Mouse (Mus musculus) stomach, embryonic 16.5 days (tissue): ENCODE data around the gene Ptgdr. TPM values are rescaled to one million over a fixed set of nuclear protein-coding genes. Genes with fewer than 3 reads are reported as not detected.
"Not testable (repeated sequence)": the region's sequence is repeated elsewhere in the genome, so short reads cannot be mapped to it uniquely, and the experiment has no call there.

Experiments
- ATAC-seq: fragments of 200-750 bp; cut with Nextera tagmentation; 2 replicates; pipeline ENCODE4 v1.8.0; 2017; ENCODE audit warnings: moderate number of reproducible peaks, moderate TSS enrichment; ENCODE audit not compliant: insufficient read depth, low FRiP score
- H3K27ac ChIP-seq: fragments of 300-500 bp; sonication (generic); 2 replicates; pipeline ENCODE4 v1.5.1; 2014; ENCODE audit warnings: low read length
- H3K27me3 ChIP-seq: fragments of 300-500 bp; sonication (generic); 2 replicates; pipeline ENCODE4 v1.6.1; 2014; ENCODE audit warnings: low read length, control low read depth, mixed read lengths; ENCODE audit not compliant: control insufficient read depth, insufficient read depth
- H3K36me3 ChIP-seq: fragments of 300-500 bp; sonication (generic); 2 replicates; pipeline ENCODE4 v1.6.1; 2014; ENCODE audit warnings: low read length; ENCODE audit not compliant: control insufficient read depth, insufficient read depth
- H3K4me1 ChIP-seq: fragments of 300-500 bp; sonication (generic); 2 replicates; pipeline ENCODE4 v1.6.1; 2014; ENCODE audit warnings: low read length, control low read depth, mixed read lengths; ENCODE audit not compliant: control insufficient read depth, insufficient read depth
- H3K4me2 ChIP-seq: fragments of 300-500 bp; sonication (generic); 2 replicates; pipeline ENCODE4 v1.6.1; 2014; ENCODE audit warnings: low read depth, low read length, mixed read lengths
- H3K4me3 ChIP-seq: fragments of 300-500 bp; sonication (generic); replicated peaks from 2 replicates; pipeline ENCODE4 v1.5.1; 2014; ENCODE audit warnings: mild to moderate bottlenecking, low read length
- H3K9ac ChIP-seq: fragments of 300-500 bp; sonication (generic); 2 replicates; pipeline ENCODE4 v1.6.1; 2014; ENCODE audit warnings: low read length
- H3K9me3 ChIP-seq: fragments of 300-500 bp; sonication (generic); replicated peaks from 2 replicates; pipeline ENCODE4 v1.6.1; 2016; ENCODE audit warnings: low read length, control low read depth; ENCODE audit not compliant: control insufficient read depth
- WGBS: fragments of 180-500 bp; shearing (Covaris S2); extraction: QIAGEN DNeasy Blood & Tissue Kit; methylation state at CpG from one replicate; pipeline ENCODE4 v1.1.7; 2014; 5-methylcytosine and 5-hydroxymethylcytosine counted together
- polyA plus RNA-seq: library from polyadenylated mRNA; unstranded; fragments of >200 nt; fragmentation: Nextera tagmentation; extraction: Ambion mirVana; gene quantifications from 2 replicates; pipeline ENCODE4 v1.2.1, GENCODE M21; 2015

The Ptgdr gene
- 0.84 and 0.85 TPM in 2 replicates for polyA plus RNA-seq

- Histone ChIP-seq H3K27ac (no peak within 1 kb of the TSS), H3K9me3 (no peaks in the 10 kb centered on the region), H3K4me1 (no peaks in the 10 kb centered on the region; the same call in 1 of the 2 replicates), H3K36me3 (no peaks in the 10 kb centered on the region), H3K9ac (peak within 1 kb of the TSS; percentile 43; the same call in 1 of the 2 replicates), H3K4me3 (peak within 1 kb of the TSS; percentile 38), H3K27me3 (peaks cover 16% of the 10 kb centered on the region), H3K4me2 (peak within 1 kb of the TSS; percentile 60)
- no peak for ATAC-seq
- 2% methylated on average over 32 of the region's 32 CpGs for WGBS
These were observed at the start of gene Ptgdr for GRCm38 (mm10) chr14:44858868-44859613. Ptgdr (minus strand) TSS chr14:44859375.

- Histone ChIP-seq H3K4me2 (no peak overlapping the region), H3K4me1 (no peaks in the 10 kb centered on the region), H3K9me3 (no peaks in the 10 kb centered on the region), H3K27ac (no peak overlapping the region), H3K4me3 (no peak overlapping the region), H3K36me3 (no peaks in the 10 kb centered on the region), H3K9ac (no peak overlapping the region), H3K27me3 (no peaks in the 10 kb centered on the region)
- WGBS, result 75% methylated on average over 5 of the region's 5 CpGs
- 0 out of 2 replicates have a peak, but pooled peaks have one; percentile 37 for ATAC-seq
These were observed 48.6 kb upstream of the Ptgdr start for GRCm38 (mm10) chr14:44907774-44908173.

DNA sequence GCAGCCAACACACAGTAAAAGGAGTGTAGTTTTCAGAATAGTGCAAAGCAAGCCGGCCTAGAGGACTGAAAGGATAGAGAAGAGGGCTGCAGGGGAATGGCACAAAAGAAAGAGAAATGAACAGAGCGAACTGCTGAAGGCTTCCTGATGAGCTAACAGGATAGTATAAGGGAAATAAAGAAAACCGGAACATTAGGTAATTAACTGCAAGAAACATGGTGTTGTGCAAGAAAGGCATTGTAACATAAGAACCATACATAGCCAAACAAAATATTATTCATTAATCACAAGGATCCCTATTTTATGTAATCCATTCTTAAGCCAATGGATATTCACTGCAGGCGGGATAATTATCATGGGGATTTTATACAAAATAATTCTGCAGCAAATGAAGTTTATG, 45.0 kb upstream of the Ptgdr start:
- H3K27ac ChIP-seq, result no peak overlapping the region
- WGBS, result 86% methylated on average over 4 of the region's 4 CpGs
- no peak for ATAC-seq
- H3K4me3 ChIP-seq, result no peak overlapping the region
- H3K4me1 ChIP-seq, result no peaks in the 10 kb centered on the region
- H3K27me3 ChIP-seq, result no peaks in the 10 kb centered on the region
- no peak overlapping the region for H3K4me2 ChIP-seq
- H3K36me3 ChIP-seq, result no peaks in the 10 kb centered on the region
- no peak overlapping the region for H3K9ac ChIP-seq
- H3K9me3 ChIP-seq, result no peaks in the 10 kb centered on the region

DNA sequence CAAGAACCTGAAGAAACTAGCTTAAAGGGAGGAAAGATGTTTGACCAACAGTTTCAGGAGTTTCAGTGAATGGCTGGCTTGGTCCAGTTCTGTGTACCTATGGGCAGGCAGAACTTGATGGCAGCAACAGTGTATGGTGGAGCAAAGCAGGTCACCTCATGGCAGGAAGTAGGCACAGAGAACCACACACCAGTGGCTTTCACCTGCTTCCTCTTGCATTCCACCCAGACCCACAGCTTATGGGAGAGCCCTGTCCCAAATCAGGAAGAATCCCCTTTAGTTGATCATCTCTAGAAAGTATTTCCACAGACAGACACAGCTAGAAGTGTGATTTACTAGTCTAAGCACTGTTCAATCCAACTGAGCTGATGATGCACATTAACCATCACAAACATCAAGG, 42.6 kb upstream of the Ptgdr start:
- not testable (repeated sequence) for H3K27me3 ChIP-seq, H3K4me2 ChIP-seq, H3K9ac ChIP-seq, H3K27ac ChIP-seq, H3K36me3 ChIP-seq, H3K4me1 ChIP-seq, ATAC-seq, H3K9me3 ChIP-seq, H3K4me3 ChIP-seq

- ATAC-seq, result no peak
- no peak overlapping the region for H3K4me3 ChIP-seq
- no peak overlapping the region for H3K4me2 ChIP-seq
- WGBS, result 66% methylated on average over 7 of the region's 7 CpGs
- no peaks in the 10 kb centered on the region for H3K9me3 ChIP-seq
- H3K36me3 ChIP-seq, result no peaks in the 10 kb centered on the region
- no peaks in the 10 kb centered on the region for H3K4me1 ChIP-seq
- H3K9ac ChIP-seq, result no peak overlapping the region
- no peaks in the 10 kb centered on the region for H3K27me3 ChIP-seq
- H3K27ac ChIP-seq, result no peak overlapping the region
These were observed 32.4 kb upstream of the Ptgdr start for GRCm38 (mm10) chr14:44891387-44892132.

DNA sequence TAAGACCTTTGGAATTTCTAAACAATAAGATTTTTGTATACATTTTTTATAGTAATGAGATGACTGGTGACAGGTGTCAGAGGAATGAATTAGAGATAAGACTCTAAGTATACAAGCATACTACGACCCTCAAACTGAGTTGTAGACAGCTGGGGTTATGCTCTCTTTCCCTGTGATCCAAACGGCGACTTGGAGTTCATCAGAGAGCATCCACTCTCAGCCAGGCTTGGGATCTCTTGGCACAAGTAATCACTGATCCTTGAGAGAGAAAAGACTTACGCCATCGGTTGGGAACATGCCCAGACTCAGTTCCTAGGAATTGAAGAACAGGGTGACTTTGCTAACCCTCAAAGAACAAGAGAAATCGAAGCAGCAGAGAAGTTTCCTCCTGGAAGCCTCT, 10.5 kb upstream of the Ptgdr start:
- Histone ChIP-seq H3K4me2 (no peak overlapping the region), H3K27ac (no peak overlapping the region), H3K9me3 (no peaks in the 10 kb centered on the region), H3K4me1 (no peaks in the 10 kb centered on the region), H3K4me3 (no peak overlapping the region), H3K9ac (no peak overlapping the region), H3K36me3 (no peaks in the 10 kb centered on the region), H3K27me3 (no peaks in the 10 kb centered on the region)
- WGBS, result 49% methylated on average over 6 of the region's 6 CpGs
- no peak for ATAC-seq

DNA sequence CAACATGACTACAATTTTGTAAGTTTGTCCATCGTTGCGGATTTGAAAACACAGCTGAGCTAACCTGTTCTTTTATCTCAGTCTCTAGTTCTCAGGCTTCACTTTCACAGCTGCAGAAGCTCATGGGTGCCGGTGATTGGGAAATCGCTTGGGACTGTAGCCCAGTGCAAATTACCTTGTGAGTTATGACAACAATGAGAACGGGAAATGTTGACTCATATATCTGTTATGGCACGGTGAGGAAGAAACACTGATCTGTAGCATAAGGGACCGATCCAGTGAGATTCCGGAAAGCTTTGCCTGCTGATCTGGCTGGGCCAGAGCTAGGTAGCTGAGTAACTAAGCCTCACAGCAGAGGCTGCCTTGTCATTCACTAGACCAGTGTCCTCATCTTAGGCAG, 6.5 kb upstream of the Ptgdr start:
- no peak overlapping the region for H3K9ac ChIP-seq
- no peaks in the 10 kb centered on the region for H3K27me3 ChIP-seq
- no peak for ATAC-seq
- no peak overlapping the region for H3K4me3 ChIP-seq
- H3K4me1 ChIP-seq, result no peaks in the 10 kb centered on the region
- H3K9me3 ChIP-seq, result no peaks in the 10 kb centered on the region
- no peaks in the 10 kb centered on the region for H3K36me3 ChIP-seq
- no peak overlapping the region for H3K4me2 ChIP-seq
- WGBS, result 77% methylated on average over 8 of the region's 8 CpGs
- no peak overlapping the region for H3K27ac ChIP-seq

DNA sequence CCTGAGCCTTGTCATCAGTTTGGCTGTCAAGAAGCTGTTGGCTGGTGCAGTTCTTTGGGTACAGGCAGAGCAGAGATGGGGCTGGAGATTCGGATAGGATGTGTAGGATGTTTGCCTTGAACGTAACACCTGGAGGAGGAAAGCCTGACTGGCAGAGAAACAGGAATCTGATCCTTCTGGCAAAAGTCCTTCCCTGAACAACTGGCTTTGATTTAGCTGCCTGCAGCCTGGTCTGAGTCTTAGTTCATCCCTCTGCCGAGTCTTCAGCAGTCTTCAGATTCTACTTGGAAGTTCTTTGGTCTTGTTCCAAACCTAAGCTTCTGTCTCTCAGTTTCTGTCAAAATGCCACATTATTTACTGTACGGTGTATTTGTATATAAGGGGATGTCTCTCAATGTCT, 3.9 kb upstream of the Ptgdr start:
- WGBS, result 36% methylated on average over 4 of the region's 4 CpGs
- no peak overlapping the region for H3K4me2 ChIP-seq
- ATAC-seq, result no peak
- no peaks in the 10 kb centered on the region for H3K9me3 ChIP-seq
- H3K36me3 ChIP-seq, result no peaks in the 10 kb centered on the region
- peaks cover 12% of the 10 kb centered on the region for H3K27me3 ChIP-seq
- no peak overlapping the region for H3K27ac ChIP-seq
- H3K9ac ChIP-seq, result no peak overlapping the region
- H3K4me1 ChIP-seq, result no peaks in the 10 kb centered on the region; the same call in 1 of the 2 replicates
- H3K4me3 ChIP-seq, result no peak overlapping the region

- H3K27ac ChIP-seq, result no peak overlapping the region
- H3K27me3 ChIP-seq, result peaks cover 16% of the 10 kb centered on the region
- 51% methylated on average over 3 of the region's 3 CpGs for WGBS
- no peak for ATAC-seq
- H3K4me2 ChIP-seq, result no peak overlapping the region
- H3K4me3 ChIP-seq, result no peak overlapping the region
- no peak overlapping the region for H3K9ac ChIP-seq
- H3K4me1 ChIP-seq, result no peaks in the 10 kb centered on the region; the same call in 1 of the 2 replicates
- H3K36me3 ChIP-seq, result no peaks in the 10 kb centered on the region
- no peaks in the 10 kb centered on the region for H3K9me3 ChIP-seq
These were observed 2.0 kb upstream of the Ptgdr start for GRCm38 (mm10) chr14:44861161-44861560.
